Mouse (Mus musculus): ENCODE results near the gene Otud1. TPM values are rescaled to one million over a fixed set of nuclear protein-coding genes. Genes with fewer than 3 reads are reported as not detected.

Otud1 gene
- polyA plus RNA-seq, 1 experiment from 2014 or later, result 3.3 TPM

GRCm38 (mm10) chr2:19704272-19704671, 46.7 kb downstream of the Otud1 start:
- TF ChIP-seq CTCF (IDR thresholded peaks at IDR 0.05; ENCODE audit: low read depth), result no peak
- TF ChIP-seq EP300 (optimal IDR thresholded peaks at IDR 0.05), result no peak
- Histone ChIP-seq H3K4me3 (ENCODE audit: low read depth, low read length) (no peak overlapping the region), H3K9ac (ENCODE audit: low read length) (no peak overlapping the region), H3K36me3 (ENCODE audit: control insufficient read depth, insufficient read depth, low read length) (no peaks in the 10 kb centered on the region), H3K4me2 (replicated peaks; ENCODE audit: low read depth) (no peak overlapping the region), H3K27ac (replicated peaks) (peak overlapping the region; percentile 20; the same call in 1 of the 2 replicates), H3K9me3 (ENCODE audit: control insufficient read depth, low read length) (no peaks in the 10 kb centered on the region), H3K27me3 (ENCODE audit: control insufficient read depth, insufficient read depth, low read length) (no peaks in the 10 kb centered on the region), H3K4me1 (replicated peaks; ENCODE audit: control insufficient read depth, insufficient read depth) (no peaks in the 10 kb centered on the region)
- no peak for DNase-seq (ENCODE audit: low spot score)
- ATAC-seq (ENCODE audit: low FRiP score, low TSS enrichment), result no peak

- no peak overlapping the region for H3K4me2 ChIP-seq (replicated peaks; ENCODE audit: low read depth)
- TF ChIP-seq CTCF (IDR thresholded peaks at IDR 0.05; ENCODE audit: low read depth), result no peak
- TF ChIP-seq EP300 (optimal IDR thresholded peaks at IDR 0.05), result no peak
- H3K27me3 ChIP-seq (ENCODE audit: control insufficient read depth, insufficient read depth, low read length), result no peaks in the 10 kb centered on the region
- H3K9ac ChIP-seq (ENCODE audit: low read length), result no peak overlapping the region
- H3K4me1 ChIP-seq (replicated peaks; ENCODE audit: control insufficient read depth, insufficient read depth), result no peaks in the 10 kb centered on the region
- H3K36me3 ChIP-seq (ENCODE audit: control insufficient read depth, insufficient read depth, low read length), result no peaks in the 10 kb centered on the region
- no peak overlapping the region for H3K27ac ChIP-seq (replicated peaks)
- H3K4me3 ChIP-seq (ENCODE audit: low read depth, low read length), result no peak overlapping the region
- no peaks in the 10 kb centered on the region for H3K9me3 ChIP-seq (ENCODE audit: control insufficient read depth, low read length)
- DNase-seq (ENCODE audit: low spot score) (no peak), ATAC-seq (ENCODE audit: low FRiP score, low TSS enrichment) (no peak)
- 81% methylated on average over 4 of the region's 4 CpGs for WGBS
These were observed 49.3 kb downstream of the Otud1 start for GRCm38 (mm10) chr2:19706886-19707285.

Other genes starting within 250 kb of the Otud1 start
- 0.48 and 0.82 TPM in 2 replicates for gene Ptf1a, start 212.1 kb upstream of the Otud1 start, polyA plus RNA-seq (2015; fragmentation: Nextera tagmentation; extraction: Ambion mirVana)
- gene 4921504E06Rik, start 103.8 kb upstream of the Otud1 start, polyA plus RNA-seq (2015; fragmentation: Nextera tagmentation; extraction: Ambion mirVana), result 0.05 TPM in 1 of 2 replicates, not detected in the other